ENCODE assay signal across 25 mouse cellular contexts in the genomic region with DNA sequence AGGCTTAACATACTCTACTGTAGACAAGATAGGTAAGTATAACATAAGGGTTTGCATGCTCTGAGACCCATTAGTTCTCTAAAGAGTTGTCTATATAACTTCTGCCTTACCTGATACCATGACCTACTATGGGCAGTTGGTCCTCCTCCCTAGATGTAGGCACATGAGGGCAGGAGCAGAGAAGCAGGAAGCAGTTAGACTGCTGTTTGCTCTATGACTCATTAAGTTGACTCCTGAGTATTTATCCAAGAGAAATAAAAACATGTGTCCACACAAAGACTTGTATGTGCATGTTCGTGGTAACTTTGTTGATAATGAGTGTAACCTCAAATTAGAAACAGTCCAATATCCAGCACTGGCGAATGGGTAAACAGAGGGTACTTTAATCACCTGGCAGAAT.
"Had no signal": no experiment of that assay in that cellular context is flagged by ENCODE, and none has a peak within 500 bp of the region (broad histone marks: within the 10 kb centered on the region; RNA-seq: fewer than 3 reads in every experiment).

No protein-coding gene starts in this region.

- H3K4me1 ChIP-seq: heart, embryonic 13.5 days; heart, embryonic 15.5 days; hindbrain, embryonic 13.5 days; hindbrain, embryonic 15.5 days; kidney, embryonic 15.5 days; limb, embryonic 10.5 days; limb, embryonic 12.5 days had no signal

- H3K4me3 ChIP-seq: heart, adult 2 months; heart, embryonic 13.5 days; heart, embryonic 15.5 days; hindbrain, embryonic 13.5 days; hindbrain, embryonic 15.5 days; kidney, embryonic 15.5 days; layer of hippocampus, adult 2 months; left cerebral cortex, adult 2 months; limb, embryonic 10.5 days; limb, embryonic 12.5 days had no signal

- H3K36me3 ChIP-seq: heart, embryonic 13.5 days; heart, embryonic 15.5 days; hindbrain, embryonic 13.5 days; hindbrain, embryonic 15.5 days; kidney, embryonic 15.5 days; limb, embryonic 10.5 days; limb, embryonic 12.5 days had no signal

- H3K9me3 ChIP-seq: heart, embryonic 13.5 days; heart, embryonic 15.5 days; hindbrain, embryonic 13.5 days; hindbrain, embryonic 15.5 days; kidney, embryonic 15.5 days; limb, embryonic 10.5 days; limb, embryonic 12.5 days had no signal

- H3K4me2 ChIP-seq: heart, embryonic 11.5 days; heart, embryonic 13.5 days; heart, embryonic 15.5 days; hindbrain, embryonic 13.5 days; hindbrain, embryonic 15.5 days; kidney, embryonic 15.5 days; limb, embryonic 12.5 days had no signal

- DNase-seq: gastrocnemius, postnatal 14 days; gastrocnemius, postnatal 36 days; heart, adult 11 months; heart, adult 2 months; heart, postnatal 14 days; heart, postnatal 36 days; kidney, adult 11 months; kidney, adult 2 months; kidney, adult 9 months; kidney, postnatal 14 days; kidney, postnatal 4 days; liver had no signal

- ATAC-seq: hindbrain, postnatal 0 days; intestine, embryonic 16.5 days had no signal

- H3K27ac ChIP-seq: heart, adult 2 months; heart, embryonic 13.5 days; heart, embryonic 15.5 days; hindbrain, embryonic 13.5 days; hindbrain, embryonic 15.5 days; hindbrain, postnatal 0 days; kidney, embryonic 15.5 days; kidney, postnatal 0 days; layer of hippocampus, adult 2 months; left cerebral cortex, adult 2 months; limb, embryonic 10.5 days; limb, embryonic 12.5 days had no signal

- H3K9ac ChIP-seq: heart, embryonic 13.5 days; heart, embryonic 15.5 days; hindbrain, embryonic 13.5 days; hindbrain, embryonic 15.5 days; kidney, embryonic 15.5 days; limb, embryonic 12.5 days had no signal

- H3K27me3 ChIP-seq: heart, embryonic 13.5 days; heart, embryonic 15.5 days; hindbrain, embryonic 13.5 days; hindbrain, embryonic 15.5 days; kidney, embryonic 15.5 days; limb, embryonic 12.5 days had no signal
